Mouse (Mus musculus) skeletal muscle tissue, adult 2 months (tissue): ENCODE data around the gene Krt35.
A peak's percentile ranks its signal among the peaks of the same experiment; 100 is the strongest.

ENCODE experiments used
- DNase-seq: peaks from one replicate; pipeline ENCODE4 v3.0.0-alpha.2; 2012; ENCODE audit warnings: low read depth, low spot score

Gene Krt35

GRCm38 (mm10) chr11:100096141-100096540 lies at the start of gene Krt35:
Gene Krt35, minus strand, starts transcription at chr11:100096241.
- no peak for DNase-seq

GRCm38 (mm10) chr11:100145104-100145503 lies 49.1 kb upstream of the Krt35 start:
- DNase-seq, result no peak

- peak; percentile 37 for DNase-seq
Measured at GRCm38 (mm10) chr11:100140966-100141365, 44.9 kb upstream of the Krt35 start.

DNA sequence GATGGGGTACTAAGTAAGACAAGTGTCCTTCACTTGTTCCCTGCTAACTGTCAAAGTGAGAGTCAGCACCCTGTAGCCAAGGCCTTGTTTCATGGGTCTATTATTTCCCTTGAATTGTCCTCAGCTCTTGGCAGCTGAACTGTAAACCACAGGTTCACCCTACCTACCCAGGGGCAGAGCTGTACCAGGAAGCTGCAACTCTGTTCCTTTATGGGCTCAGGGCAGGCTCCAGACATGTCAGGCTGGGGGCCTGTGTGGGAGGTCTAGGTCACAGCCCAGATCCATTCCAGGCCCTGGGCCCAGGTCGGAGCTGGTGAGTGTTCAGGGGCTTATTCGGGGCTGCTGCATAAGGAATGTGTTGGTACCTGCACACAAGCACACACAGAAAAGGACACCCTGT lies 43.4 kb upstream of the Krt35 start:
- DNase-seq, result no peak

GRCm38 (mm10) chr11:100138809-100139208 lies 42.8 kb upstream of the Krt35 start:
- DNase-seq, result no peak

- DNase-seq, result no peak
Measured at GRCm38 (mm10) chr11:100137693-100138092, 41.7 kb upstream of the Krt35 start.

DNA sequence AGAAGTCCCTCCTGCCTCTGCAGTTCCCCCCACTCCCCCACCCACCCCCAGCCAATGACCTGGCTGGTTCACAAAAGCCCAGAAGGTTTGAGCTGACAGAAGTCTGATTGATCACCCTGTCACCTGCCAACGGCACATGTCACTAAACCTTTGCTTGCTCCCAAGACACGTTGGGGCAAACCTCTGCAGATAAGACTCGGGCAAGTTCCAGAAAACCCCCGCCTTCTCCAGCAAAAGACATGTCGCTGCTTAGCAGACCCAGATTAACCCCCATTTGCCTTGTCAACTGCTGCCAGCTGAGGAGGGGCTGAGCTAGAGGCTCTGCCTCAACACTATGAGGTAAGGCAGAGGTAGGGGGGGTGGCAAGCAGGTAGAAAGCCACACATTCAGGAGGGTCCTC lies 40.5 kb upstream of the Krt35 start:
- DNase-seq, result no peak

DNA sequence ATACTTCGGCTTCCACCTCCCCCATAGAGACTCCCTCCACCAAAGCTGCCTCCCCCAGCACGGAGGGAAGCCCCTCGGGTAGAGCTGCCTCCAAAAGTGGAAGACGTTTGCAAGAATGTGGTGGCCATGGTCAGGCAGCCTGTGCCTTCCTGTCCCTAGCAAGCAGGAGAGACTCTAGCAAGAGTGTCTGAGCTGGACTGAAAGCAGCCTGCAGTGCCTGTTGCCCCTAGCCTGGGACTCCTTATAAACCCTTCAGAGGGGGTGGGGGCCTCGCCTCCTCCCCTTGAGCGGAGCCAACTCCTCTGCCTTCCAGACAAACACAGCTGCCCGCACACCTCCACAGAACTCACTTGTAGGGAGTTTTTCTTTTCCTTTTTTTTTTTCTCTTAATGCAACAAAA lies 39.7 kb upstream of the Krt35 start, which contains the start of gene Krt15:
TSS of gene Krt15 (minus strand) at position 198 of the 400 bp plus-strand sequence.
- DNase-seq, result no peak

GRCm38 (mm10) chr11:100124901-100125300 lies 28.9 kb upstream of the Krt35 start:
- DNase-seq, result no peak

DNA sequence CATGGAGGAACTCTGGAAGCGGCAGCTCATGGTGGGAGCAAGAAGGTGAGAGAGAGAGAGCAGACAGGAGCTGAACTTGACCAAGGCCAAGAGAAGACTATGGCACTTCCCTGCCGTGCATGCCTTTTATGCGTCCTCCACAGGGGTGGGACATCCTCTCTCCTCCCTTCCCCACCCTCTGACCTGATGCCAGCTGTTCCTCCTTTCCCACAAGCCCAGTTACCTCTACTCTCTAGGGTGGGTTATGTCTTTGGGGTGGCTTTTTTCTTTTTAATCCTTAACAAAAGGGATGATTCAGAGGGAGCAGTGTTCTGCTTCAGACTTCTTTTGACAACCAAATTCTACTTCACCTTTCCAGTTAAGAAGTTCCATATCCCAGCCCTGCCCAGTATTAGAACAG lies 25.4 kb upstream of the Krt35 start, which contains the start of gene Krt13:
TSS of gene Krt13 (minus strand) at position 101 of the 400 bp plus-strand sequence.
- no peak for DNase-seq

GRCm38 (mm10) chr11:100120331-100120730 lies 24.3 kb upstream of the Krt35 start:
- DNase-seq, result no peak

DNA sequence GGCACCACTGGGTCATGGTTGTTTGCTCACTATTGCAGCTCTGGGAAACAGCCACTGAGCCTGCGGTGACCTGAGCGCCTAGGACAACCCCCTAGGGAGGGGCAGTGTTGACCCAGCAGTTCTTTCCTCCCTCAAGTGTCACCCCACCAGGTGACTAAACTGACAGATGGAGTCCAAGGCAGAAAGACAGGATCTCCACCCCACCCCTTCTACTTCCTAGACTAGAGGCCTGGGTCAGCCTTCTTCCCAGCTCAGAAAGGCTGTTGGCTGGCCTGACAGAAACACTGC lies 17.6 kb upstream of the Krt35 start:
- DNase-seq, result no peak

DNA sequence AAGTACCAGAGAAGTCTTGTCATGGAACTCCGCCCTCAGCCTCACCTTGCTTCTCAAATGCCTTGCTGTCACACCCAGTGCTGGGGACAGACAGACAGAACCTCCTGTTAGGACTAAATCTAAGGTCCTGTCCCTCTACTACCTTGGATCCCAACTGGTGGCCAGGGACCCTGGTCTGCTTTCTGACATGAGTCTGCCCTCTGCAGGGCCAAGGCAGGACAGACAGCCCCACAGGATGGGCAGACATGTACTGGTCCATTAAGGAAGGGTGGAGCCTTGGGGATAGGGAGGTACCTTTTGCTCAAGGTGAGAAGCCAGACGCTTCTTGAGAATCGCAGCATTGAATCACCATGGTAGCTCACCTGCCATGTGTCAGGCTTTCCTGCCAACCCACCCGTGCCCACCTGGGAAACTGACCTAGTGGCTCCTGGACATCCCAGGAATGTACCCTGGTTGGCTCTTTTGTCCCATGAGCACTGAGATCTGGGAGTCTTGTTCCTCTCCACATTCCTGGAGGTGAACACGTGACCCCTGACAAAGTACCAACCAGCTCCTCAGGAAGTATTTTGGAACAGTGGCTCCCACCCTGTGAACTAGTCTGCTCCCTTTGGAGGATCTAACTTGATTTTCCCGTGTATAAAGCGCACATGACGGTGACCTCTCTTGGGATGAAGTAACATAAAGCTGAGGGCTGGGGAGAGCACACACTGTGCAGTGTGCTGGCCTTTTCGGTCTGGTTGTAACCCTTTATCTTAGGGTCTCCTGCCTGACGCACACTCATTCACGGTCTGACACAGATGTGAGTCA lies 17.1 kb upstream of the Krt35 start:
- no peak for DNase-seq

DNA sequence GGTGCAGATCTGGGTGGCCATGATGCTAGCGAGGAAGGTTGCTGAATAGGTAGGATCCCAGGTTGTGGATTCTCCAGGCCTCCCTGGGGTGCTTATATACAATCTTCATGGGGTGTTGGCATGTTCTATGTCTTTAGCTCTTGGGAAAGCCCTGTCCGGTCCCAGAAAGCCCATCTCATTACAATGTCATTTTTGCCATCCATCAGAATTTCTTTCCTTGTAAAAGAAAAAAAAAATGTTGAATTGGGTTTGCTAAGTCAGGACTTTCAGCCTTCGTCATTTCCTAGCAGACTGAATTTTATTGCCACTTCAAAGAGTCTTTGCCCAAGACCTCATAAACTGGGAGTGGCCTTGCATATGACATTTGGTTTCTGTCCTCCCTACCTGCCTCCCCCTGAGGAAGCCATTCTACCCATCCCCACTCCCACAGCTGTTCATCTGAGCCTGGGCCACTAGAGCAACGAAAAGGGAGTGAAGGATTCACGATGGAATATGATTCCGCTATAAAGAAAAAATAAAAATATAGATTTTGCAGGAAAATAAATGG lies 9.6 kb upstream of the Krt35 start, which contains the start of gene Krt36:
TSS of gene Krt36 (minus strand) at position 51 of the 547 bp plus-strand sequence.
- DNase-seq, result no peak

- no peak for DNase-seq
Measured at GRCm38 (mm10) chr11:100102693-100103429, 6.8 kb upstream of the Krt35 start.

DNA sequence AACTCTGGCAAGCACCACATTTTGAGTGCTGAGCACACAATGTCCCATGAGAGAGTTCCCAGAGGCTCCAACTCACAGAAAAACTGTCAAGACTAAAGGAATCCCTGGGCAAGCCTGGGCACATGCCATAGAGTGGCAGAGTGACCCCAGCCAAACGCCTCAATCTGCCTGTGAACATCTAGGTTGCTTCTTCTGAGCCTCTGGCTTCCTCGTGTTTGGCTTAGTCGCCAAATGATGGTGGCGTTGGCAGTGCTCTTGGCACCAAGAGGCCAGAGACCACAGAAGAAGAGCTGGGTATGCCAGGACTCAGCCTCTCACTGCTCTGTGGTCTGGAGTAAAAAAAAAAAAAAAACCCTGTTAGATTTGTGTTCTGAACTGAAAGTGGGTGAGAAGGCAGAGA lies 4.3 kb upstream of the Krt35 start:
- no peak for DNase-seq

DNA sequence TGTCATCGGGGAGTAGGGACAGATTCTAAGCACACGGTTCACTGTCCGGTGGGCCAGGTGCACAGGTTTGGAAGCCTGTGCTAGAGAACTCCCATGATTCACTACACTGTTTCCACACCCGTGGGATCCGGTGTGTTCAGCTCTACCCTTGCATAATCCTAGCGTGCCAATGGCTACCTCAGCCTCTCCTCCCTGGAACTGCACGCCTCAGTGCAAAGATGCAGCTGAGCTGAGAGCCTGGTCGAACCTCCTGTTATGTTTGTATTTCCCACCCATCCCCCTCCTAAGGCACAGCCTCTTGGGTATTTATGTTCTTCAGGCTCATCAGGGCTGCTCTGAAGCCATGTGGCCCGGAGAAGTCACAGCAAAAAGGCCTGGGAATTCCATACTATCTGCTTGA lies 1.8 kb upstream of the Krt35 start:
- no peak for DNase-seq

- no peak for DNase-seq
Measured at GRCm38 (mm10) chr11:100088378-100089025, 7.5 kb downstream of the Krt35 start.

DNA sequence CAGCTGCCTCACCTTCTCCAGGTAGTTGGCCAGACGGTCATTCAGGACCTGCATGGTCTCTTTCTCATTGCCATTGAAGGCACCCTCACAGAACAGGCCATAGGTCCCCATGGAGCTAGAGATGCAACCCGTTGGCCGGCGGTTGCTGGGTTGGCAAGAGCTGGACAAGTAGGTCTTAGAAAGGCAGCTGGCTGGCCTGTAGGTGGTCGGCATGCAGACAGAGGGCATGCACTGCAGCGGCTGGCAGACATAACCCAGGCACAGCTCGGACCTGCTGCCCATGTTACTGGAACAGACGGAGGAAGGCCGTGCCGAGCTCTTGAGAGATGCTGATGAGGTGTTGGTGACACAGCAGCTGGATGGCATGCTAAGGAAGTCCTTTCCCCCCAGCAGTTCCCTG lies 8.2 kb downstream of the Krt35 start, which contains the start of gene Krt32:
TSS of gene Krt32 (minus strand) at position 366 of the 400 bp plus-strand sequence.
- no peak for DNase-seq

DNA sequence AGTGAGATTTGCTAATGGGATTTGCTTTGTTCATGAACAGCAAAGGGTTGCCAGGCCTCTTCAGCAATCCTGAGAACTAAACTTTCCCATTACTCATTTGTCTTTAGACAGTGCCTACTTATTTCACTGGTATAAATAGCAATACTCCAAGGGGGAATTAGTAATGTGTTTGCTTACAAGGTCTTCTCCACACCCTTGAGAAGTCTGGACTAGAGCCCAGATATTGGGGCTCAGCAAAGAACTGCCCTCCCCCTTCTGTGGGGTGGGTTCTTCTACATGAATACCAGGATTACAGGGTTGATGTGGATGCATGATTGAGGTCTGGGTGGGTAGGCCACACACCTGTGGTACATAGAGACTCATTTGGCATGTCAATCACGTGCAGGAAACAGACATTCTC lies 22.2 kb downstream of the Krt35 start:
- peak; percentile 25 for DNase-seq

DNA sequence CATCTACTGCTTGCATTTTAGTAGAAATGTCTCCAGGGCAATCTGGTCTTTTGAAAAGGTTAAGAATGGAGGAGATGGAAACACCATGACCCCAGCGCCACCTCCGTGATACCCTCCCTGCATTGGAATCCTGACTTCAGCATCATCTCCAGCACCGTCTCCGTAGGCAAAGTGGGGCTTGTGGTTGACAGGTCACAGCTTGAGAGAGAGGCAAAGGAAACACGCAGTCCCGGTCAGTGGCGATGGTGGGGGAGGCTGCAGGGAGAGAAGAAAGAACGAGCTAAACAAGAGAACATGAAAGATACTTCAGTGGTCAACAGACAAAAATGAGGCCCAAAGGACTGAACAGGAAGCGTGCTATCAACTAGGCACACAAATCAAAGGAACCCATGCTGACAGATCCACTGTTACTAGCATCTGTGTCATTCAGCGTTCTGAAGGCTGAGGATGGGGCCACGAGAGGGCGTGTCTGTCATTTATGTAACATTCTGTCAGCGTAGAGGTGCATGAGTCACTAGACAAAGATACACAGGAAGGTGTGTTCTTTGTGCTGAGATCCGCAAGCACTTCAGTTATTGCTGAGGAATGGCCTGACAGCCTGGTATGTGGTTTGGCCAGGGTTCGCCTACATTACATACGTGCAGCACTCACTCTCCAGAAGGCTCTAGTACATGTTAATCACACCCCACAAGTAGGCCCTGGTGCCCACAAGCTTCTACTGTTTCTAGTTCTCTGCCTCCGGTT lies 28.6 kb downstream of the Krt35 start:
- no peak for DNase-seq
